Mouse (Mus musculus) spleen, postnatal 10 days (tissue): ENCODE data around the gene Tmem156.
A peak's percentile ranks its signal among the peaks of the same experiment; 100 is the strongest.

Experiments
- DNase-seq, 2 experiments: peaks; one replicate each; pipeline ENCODE4 v3.0.0; 2021 to 2022; ENCODE audit warnings: low spot score in 2 of 2

Gene Tmem156

GRCm38 (mm10) chr5:65047285-65047855 is 44.6 kb downstream of the Tmem156 start:
- DNase-seq: no peak

- DNase-seq: no peak
Observed at GRCm38 (mm10) chr5:65046442-65047284, 45.3 kb downstream of the Tmem156 start.

GRCm38 (mm10) chr5:65045642-65046370 is 46.1 kb downstream of the Tmem156 start:
- no peak for DNase-seq

- no peak for DNase-seq
Observed at GRCm38 (mm10) chr5:65043407-65043895, 48.5 kb downstream of the Tmem156 start.

- DNase-seq: peak in 1 of 2 experiments; percentile 61
Observed at GRCm38 (mm10) chr5:65040463-65040862, 51.5 kb downstream of the Tmem156 start.

- DNase-seq: no peak
Observed at GRCm38 (mm10) chr5:65038811-65039571, 52.9 kb downstream of the Tmem156 start.

- no peak for DNase-seq
Observed at GRCm38 (mm10) chr5:65038305-65038704, 53.6 kb downstream of the Tmem156 start.

GRCm38 (mm10) chr5:65036597-65036996 is 55.3 kb downstream of the Tmem156 start:
- DNase-seq: no peak

GRCm38 (mm10) chr5:65028019-65028418 is 63.9 kb downstream of the Tmem156 start:
- DNase-seq: no peak

GRCm38 (mm10) chr5:65026776-65027175 is 65.2 kb downstream of the Tmem156 start:
- DNase-seq: no peak

GRCm38 (mm10) chr5:65025916-65026315 is 66.0 kb downstream of the Tmem156 start:
- peak in 1 of 2 experiments; percentile 58 for DNase-seq

GRCm38 (mm10) chr5:65024641-65025040 is 67.3 kb downstream of the Tmem156 start:
- no peak for DNase-seq

GRCm38 (mm10) chr5:65022006-65022405 is 69.9 kb downstream of the Tmem156 start:
- DNase-seq: no peak

GRCm38 (mm10) chr5:65019823-65020222 is 72.1 kb downstream of the Tmem156 start:
- DNase-seq: no peak

GRCm38 (mm10) chr5:65019109-65019508 is 72.8 kb downstream of the Tmem156 start:
- DNase-seq: no peak

- no peak for DNase-seq
Observed at GRCm38 (mm10) chr5:65015508-65015907, 76.4 kb downstream of the Tmem156 start.

GRCm38 (mm10) chr5:65011901-65012573 is 79.9 kb downstream of the Tmem156 start:
- no peak for DNase-seq

GRCm38 (mm10) chr5:65006011-65006491 is 85.9 kb downstream of the Tmem156 start:
- peak in 1 of 2 experiments; percentile 29 for DNase-seq

- no peak for DNase-seq
Observed at GRCm38 (mm10) chr5:65005251-65005650, 86.7 kb downstream of the Tmem156 start.
